Mouse (Mus musculus) thymus, postnatal 10 days (tissue): Measurements from ENCODE around the gene Vmn2r69.

Experiments
- DNase-seq, 2 experiments: peaks; one replicate each; pipeline ENCODE4 v3.0.0; 2021; ENCODE audit warnings: low spot score in 2 of 2

Vmn2r69 gene

DNA sequence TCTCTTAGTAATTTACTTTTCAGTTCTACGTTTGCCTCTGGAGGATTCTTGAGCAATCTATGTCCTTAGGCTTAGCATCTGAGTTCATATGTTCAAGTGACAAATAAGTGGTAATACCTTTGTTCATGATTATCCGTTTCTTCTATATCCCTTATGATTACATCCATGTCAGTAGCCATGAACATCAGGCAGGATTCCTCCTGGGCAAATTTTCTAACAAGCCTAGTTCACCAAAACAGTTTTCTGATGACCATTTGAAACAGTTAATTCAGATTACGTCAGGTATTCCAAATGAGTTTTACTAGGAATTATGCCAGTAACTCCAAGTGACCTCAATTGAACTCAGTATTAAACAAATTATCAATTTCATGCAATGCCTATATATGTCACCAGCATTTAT is at the start of gene Vmn2r69:
Vmn2r69 (minus strand) TSS at position 101 of the 400 bp plus-strand sequence.
- no peak for DNase-seq
